Mouse (Mus musculus) duodenum, adult 2 months (tissue): Measurements from ENCODE around the gene Kansl3. TPM values are rescaled to one million over a fixed set of nuclear protein-coding genes. Genes with fewer than 3 reads are reported as not detected.

ENCODE experiments used
- polyA plus RNA-seq: library from polyadenylated mRNA; depleted of rRNA; stranded (reverse); fragments of >200 nt; gene quantifications from 2 replicates; pipeline ENCODE4 v1.2.3, GENCODE M21; 2012; ENCODE audit warnings: low replicate concordance; rRNA removed

The Kansl3 gene
- 23.7 and 29.8 TPM in 2 replicates for polyA plus RNA-seq

DNA sequence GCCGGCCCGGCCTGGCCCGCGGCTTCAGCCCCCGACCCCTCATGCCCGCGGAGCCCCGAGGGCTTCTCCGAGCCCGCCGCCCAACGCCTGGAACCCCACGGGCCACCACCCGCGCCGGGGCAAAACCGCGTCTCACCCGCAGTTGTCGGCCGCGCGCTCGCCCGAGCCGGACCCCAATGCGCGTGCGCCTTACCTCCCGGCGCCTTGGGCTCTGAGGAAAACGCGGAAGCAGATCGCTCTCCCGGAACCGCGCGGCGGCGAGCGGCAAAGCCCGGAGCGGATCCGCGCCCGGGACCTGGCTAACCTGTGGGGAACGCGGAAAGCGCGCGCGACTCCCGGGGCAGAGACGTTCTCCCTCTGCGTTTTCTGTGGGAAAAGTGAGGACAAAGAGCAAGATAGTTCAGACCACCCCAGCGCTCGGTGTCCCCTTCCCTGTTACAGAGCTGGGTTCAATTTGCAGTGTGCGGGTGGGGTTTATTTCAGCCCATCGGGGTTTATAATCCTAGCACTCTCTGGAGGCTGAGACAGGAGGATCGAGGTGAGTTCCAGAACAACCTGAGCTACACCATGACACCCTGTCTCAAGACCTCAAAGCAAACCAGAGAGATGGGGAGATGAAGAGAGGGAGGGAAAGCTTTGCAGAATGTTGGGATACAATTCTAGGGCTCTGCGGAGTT lies at the start of gene Kansl3:
Gene Kansl3 (minus strand): TSS at position 213 of the 677 bp plus-strand sequence.

DNA sequence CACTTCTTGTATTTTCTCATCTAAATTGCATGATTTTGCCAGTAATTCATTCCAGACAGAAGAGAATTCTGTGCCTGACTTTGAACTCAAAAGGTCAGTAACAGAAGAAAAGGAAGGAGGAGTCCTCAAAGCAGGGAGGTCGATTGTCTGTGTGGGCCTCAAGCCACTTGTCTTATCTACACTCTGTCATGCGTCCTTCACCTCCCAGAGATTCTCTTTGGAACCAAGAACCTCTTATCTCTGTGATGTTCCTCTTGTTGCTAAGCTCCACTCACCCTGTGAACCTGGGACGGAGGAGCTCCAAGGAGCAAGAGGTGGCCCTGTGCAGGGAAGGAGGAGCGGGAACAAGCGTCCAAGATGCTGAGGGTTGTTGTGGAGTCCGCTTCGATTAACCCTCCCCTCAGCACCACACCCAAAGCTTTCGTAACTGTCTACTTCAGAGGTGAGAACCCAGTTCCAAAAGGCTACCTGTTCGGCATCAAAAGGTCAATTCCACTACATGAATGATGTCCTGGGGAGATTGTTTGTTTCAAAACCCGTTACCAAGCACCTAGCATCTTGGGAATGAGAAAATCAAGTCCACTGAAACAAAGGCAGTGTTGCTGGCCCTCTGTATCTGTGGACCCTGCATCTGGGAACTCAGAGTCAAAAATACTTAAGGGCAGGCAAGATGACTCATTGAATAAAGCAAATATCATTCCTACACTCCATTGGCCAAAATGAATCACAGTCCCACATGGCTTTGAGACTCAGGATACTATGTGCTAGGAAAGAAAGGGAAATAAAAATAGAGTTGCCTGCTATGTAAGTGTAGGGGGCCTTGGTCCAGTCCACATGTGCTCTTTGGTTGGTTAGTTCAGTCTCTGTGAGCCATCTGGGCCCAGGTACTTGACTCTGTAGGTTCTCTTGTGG lies 3.2 kb upstream of the Kansl3 start, which contains the start of gene Fer1l5:
Gene Fer1l5 (plus strand): TSS at position 358 of the 912 bp plus-strand sequence.

DNA sequence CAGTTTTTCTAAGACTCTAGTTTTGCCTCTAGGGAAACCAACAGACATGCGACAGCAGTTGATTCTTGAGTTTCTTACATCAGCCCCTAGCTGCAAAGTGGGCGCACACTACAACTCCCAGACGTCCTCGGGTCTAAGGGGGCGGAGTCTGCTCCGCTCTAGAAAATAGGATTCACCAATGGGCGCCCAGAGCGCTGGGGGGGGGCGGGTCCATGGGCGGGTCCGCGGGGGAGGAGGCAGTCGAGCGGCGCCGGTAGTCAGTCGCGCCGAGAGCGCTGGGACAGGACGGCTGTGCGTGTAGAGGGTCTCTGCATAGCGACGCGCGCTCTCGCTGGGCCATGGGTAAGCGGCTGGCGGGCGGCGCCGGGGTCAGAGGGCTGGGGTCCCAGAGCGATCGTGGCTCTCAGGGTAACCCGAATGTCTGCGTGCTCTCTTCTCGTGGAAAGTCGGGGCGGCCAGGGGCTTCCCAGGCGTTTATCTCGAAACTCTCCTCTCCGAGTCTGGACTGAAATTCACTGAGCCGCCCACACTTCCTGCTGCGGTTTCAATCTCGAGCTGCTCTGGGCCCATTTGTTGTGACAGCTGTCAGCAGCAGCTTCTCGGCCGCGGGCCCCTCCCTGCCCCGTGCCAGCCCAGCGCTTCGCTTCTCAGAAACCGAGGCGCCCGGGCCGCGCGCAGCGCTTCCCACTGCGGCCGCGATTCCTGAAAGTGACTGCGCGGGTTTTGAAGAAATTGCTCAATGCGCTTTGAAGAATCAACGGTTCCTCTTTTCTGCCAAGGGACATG lies 61.3 kb downstream of the Kansl3 start, which contains the start of gene Arid5a:
Gene Arid5a (plus strand): TSS at position 239 of the 786 bp plus-strand sequence.

Other genes with a start within 250 kb of the Kansl3 start
- gene Uggt1, start 124.5 kb downstream of the Kansl3 start, polyA plus RNA-seq: 8.6 and 10.0 TPM in 2 replicates
- 108 and 179 TPM in 2 replicates for gene Neurl3, start 94.5 kb downstream of the Kansl3 start, polyA plus RNA-seq
- gene Arid5a, start 61.4 kb downstream of the Kansl3 start, polyA plus RNA-seq: 5.6 and 7.7 TPM in 2 replicates
- gene Fer1l5, start 3.1 kb upstream of the Kansl3 start, polyA plus RNA-seq: not detected in 2 replicates
- 2.9 and 3.1 TPM in 2 replicates for gene Lman2l, start 76.1 kb upstream of the Kansl3 start, polyA plus RNA-seq
- gene Cnnm4, start 102.4 kb upstream of the Kansl3 start, polyA plus RNA-seq: 40.9 and 84.2 TPM in 2 replicates
- 13.4 and 14.5 TPM in 2 replicates for gene Cnnm3, start 142.7 kb upstream of the Kansl3 start, polyA plus RNA-seq
- 5.7 and 7.3 TPM in 2 replicates for gene Ankrd23, start 167.7 kb upstream of the Kansl3 start, polyA plus RNA-seq
- not detected in 2 replicates for gene Gm42417, start 170.2 kb upstream of the Kansl3 start, polyA plus RNA-seq
- gene Ankrd39, start 178.3 kb upstream of the Kansl3 start, polyA plus RNA-seq: 6.2 and 9.5 TPM in 2 replicates
- gene Sema4c, start 189.2 kb upstream of the Kansl3 start, polyA plus RNA-seq: 4.7 and 6.1 TPM in 2 replicates